Mouse (Mus musculus) forelimb bud, embryonic 11.5 days (tissue): ENCODE data around the gene Dohh.

ENCODE experiments used
- DNase-seq: peaks from one replicate; pipeline ENCODE4 v3.0.0-alpha.2; 2012; ENCODE audit warnings: low read depth, low spot score

The Dohh gene

GRCm38 (mm10) chr10:81417227-81418215 lies 33.3 kb downstream of the Dohh start:
- DNase-seq: no peak

GRCm38 (mm10) chr10:81418216-81419070 lies 34.2 kb downstream of the Dohh start:
- DNase-seq: no peak

GRCm38 (mm10) chr10:81419111-81419928 lies 35.1 kb downstream of the Dohh start:
- no peak for DNase-seq

- DNase-seq: no peak
These were observed 36.1 kb downstream of the Dohh start for GRCm38 (mm10) chr10:81420191-81420767.

DNA sequence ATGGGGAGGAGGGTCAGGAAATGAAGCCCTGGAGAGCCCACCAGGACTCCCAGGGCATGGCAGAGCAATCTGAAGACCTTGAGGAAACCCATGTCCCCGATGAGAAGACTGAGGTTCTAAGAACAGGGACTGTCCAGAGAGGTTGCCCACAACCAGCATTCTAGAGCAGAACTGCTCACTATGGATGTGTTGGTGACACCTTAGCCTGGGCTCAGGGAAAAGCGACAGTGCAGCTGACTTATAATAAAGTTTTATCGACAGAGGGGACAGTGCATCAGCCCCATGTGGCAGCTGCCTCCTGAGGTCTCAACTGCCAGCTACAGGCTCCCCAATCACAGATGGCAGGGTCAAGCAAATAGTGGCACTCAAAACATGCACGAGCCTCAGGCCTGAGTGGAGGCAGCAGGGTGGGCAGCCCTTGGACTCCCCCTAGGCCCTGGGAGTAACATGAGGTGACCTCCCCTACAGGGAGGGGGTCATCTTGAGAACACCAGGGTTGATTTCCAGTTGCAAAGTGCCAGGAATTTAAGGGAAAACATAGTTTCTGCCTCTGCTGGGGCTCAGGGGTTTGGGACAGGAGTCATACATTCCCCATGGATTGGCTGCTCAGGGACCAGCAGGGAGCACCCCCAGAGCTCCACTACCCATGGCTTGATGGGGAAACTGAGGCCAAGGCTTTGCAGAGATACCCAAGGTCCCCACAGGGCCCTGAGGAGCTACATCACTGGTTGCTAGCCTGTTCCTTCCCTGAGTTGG lies 37.0 kb downstream of the Dohh start:
- DNase-seq: no peak

DNA sequence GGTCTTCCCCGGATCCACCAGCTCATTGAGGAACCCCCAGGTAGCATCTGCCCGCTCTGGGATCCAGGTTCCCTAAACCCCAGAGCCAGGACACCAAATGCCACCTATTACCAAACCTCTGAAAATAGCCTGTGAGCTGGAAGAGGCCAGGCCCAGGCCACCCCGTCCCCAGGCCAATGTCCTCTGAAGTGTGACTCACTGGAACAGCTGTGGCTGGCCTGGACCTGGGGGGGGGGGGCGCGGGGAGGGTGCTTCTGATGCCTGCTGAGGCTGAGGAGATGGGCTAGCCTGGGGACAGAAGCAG lies 37.5 kb downstream of the Dohh start:
- DNase-seq: no peak

DNA sequence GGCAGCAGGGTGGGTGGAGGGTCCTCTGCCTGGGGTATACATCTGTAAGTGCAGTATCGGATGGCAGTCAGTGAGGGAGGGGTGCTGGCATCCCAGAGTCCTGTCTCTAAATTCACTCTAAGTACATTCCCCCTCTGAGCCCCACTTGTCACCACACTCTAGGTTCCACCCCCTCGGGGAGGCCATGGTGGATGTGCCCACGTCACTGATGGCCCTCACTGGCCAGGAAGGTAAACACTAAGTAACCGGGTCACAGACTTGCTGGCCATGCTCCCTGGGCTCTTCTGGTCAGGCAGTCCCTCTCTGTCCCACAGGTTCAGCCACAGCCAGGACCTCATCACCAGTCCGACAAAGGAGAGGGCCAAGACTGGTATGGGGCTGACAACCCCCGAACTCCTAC lies 38.0 kb downstream of the Dohh start:
- DNase-seq: no peak

DNA sequence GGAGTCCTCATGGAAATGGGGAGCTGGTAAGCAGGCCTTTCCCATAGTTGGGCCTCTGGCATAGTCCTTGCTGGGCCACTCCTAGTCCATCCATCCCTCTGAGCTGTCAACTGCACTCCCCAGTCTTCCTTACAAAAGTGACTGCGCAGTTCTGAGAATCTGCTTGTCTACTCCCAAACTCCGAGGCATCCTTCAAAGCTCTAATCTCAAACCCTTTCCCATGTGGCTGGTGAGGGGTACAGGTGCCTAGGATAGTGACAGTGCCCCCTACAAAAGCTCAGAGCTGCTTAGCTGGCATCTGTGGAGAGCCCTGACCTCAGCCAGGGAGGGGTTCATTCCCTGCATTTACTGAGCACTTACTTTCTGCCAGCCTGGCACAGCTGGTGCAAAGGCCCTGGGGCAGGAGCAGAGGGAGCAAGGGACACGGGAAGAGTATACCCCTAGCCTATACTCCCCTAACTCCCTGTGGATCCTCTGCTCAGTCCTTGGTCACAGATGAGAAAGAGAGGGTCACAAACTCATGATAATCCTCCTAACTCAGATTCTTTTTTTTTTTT lies 38.5 kb downstream of the Dohh start:
- DNase-seq: no peak

DNA sequence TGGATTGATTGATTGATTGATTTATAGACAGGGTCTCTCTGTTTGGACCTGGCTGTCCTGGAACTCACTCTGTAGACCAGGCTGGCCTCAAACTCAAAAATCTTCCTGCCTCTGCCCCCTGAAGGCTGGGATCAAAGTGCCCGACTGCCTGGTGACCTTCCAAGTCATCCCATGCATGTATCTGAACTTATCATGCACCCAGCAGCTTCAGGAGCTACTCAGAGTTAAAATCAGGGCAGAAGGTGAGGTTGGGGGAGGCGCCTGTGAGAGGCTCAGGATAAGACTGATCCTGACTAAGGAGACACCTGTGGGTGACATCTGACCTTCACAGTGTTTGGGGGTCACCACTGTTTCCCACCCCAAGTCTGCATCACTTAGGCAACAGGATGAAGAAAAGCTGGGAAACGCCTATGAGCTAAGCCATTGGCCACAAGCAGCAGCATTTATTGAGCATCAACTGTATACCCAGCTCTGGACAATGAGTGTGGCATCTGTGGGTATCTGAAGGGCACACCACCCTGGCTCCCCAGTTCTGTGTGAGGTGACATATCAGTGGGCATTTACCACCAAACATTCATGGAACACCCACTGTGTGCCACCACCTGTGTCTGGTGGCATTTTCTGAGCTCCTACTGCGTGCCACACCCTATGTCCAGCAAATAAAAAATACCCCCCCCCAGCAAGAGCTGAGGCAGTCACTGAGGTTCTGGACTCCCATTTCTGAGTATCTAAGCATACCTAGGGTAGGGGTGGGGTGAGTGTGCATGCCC lies 39.4 kb downstream of the Dohh start:
- no peak for DNase-seq

DNA sequence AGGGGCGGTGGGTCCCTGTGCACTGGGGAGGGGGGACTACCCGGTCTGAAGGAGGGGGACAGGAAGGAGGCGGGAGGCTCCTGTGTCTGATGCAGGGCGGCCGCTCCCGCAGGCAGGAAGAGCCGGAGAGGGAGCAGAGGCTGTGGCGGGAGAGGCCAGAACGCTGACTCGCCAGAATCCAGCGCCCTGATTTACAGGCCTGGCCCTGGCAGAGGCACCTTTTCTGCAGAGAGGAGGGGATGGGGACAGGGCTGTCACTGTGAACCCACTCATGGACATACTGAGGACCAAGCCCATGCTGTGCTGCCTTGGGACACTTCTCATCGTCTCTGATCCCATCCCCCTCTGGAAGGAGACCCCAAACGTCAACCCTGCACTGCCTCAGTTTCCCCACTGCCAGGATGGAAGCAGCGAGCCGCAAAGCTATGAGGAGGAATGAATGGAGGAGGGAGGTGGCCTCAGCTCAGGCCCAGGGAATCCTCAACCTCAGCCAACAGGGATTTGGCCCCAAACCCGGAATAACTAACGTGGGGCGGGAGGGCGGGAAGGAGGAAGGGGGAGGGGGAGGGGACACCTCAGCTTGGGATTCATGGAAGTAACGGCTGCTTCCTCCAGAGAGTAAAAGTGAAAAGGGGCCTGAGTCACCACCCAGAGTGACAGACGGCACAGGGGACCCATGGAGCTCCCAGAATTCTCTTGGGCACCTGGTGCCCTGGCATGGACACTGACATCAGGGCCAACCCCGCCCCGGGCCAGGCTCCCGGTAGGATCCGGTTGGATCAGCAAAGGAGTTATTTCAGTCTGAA lies 40.2 kb downstream of the Dohh start:
- DNase-seq: no peak

GRCm38 (mm10) chr10:81425236-81425850 lies 41.1 kb downstream of the Dohh start:
- no peak for DNase-seq

DNA sequence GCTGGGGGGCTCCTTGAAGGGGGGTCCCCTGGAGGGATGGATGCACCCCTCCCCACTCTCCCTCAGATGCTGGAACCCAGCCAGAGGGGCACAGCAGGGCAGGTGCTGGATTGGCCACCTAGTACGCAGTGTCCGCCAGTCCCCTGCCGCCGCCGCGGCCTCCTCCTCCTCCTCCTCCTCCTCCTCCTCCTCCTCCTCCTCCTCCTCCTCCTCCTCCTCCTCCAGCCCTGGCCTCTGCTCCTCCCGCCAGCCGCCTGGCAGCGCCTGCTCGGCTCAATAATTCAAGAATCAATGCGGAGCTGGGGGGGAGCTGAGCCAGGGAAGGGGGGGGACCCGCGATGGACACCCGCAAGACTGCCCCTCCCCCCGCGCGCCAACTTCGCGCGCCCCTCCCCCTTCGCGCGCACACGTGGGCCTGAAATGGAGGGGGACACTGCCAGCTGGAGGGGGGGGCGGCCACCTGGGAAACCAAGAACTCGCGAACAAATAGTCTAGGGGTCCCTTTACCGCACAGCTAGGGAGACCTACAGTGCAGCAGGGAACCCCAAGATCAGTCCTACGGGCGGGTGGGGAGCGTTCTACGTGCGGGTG lies 41.9 kb downstream of the Dohh start:
- DNase-seq: no peak

- no peak for DNase-seq
These were observed 42.7 kb downstream of the Dohh start for GRCm38 (mm10) chr10:81426897-81427296.

DNA sequence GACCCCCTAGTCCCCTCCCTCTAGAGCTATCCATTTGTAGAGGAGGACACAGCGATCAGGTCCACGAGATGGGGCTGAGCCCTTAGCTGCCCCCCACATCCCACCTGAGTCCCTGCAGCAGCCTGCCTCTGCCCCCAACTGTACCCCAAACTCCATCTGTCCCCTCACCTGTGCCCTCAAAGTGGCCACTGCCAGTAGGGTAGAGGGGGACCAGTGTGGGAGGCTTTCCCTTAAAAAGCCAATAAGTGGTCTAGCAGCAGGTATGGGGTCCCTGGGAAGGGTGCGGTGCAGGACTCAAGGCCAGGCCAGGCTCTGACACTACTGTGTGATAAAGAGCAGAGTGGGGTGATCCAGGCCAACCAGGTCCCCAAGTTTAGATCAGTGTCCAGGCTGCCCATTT lies 43.1 kb downstream of the Dohh start:
- no peak for DNase-seq

- DNase-seq: no peak
These were observed 43.7 kb downstream of the Dohh start for GRCm38 (mm10) chr10:81427804-81428506.

DNA sequence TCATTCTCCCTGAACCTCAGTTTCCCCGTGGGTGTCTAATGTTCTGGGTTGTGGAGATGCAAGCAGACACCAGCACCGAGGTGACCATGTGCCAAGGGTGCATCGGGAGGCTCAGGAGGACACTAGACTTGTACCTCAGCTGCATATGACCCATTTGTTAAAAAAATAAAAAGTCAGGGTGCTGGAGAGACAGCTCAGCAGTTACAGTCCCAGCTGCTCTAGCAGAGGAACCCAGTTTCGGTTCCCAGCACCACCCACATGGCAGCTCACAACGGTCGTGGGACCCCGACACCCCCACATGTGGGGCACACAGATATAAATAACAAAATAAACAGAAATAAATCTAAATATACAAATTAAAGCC lies 44.3 kb downstream of the Dohh start:
- no peak for DNase-seq

- no peak for DNase-seq
These were observed 44.9 kb downstream of the Dohh start for GRCm38 (mm10) chr10:81429092-81429491.
